Mouse (Mus musculus) CH12.LX (cell line): ENCODE measurements around the gene Zfp953. TPM values are rescaled to one million over a fixed set of nuclear protein-coding genes. Genes with fewer than 3 reads are reported as not detected.
A peak's percentile ranks its signal among the peaks of the same experiment; 100 is the strongest.
"Not testable (repeated sequence)": the region's sequence is repeated elsewhere in the genome, so short reads cannot be mapped to it uniquely, and the experiment has no call there.

ENCODE experiments used
- DNase-seq: peaks from one replicate; pipeline ENCODE4 v3.0.0-alpha.2; 2013; ENCODE audit errors: extremely low read depth
- H3K27ac ChIP-seq: 2 replicates; pipeline ENCODE4 v1.5.1; 2012; ENCODE audit warnings: low read depth, mild to moderate bottlenecking, control low read depth, moderate library complexity; ENCODE audit not compliant: insufficient read depth
- H3K27me3 ChIP-seq: replicated peaks from 2 replicates; pipeline ENCODE3; 2012; ENCODE audit warnings: inconsistent platforms
- H3K36me3 ChIP-seq, 2 experiments: replicated peaks in 1 of 2; 2 replicates each; pipeline versions ENCODE3 to v1.6.1; 2012; ENCODE audit warnings: inconsistent platforms in 1 of 2, low read length in 1 of 2, mild to moderate bottlenecking in 1 of 2, mixed read lengths in 1 of 2, moderate library complexity in 1 of 2; ENCODE audit not compliant: control insufficient read depth in 1 of 2, insufficient read depth in 1 of 2
- H3K4me1 ChIP-seq, 2 experiments: 2 replicates each; pipeline ENCODE4 v1.6.1; 2012; ENCODE audit warnings: inconsistent platforms in 1 of 2, moderate library complexity in 1 of 2; ENCODE audit not compliant: insufficient read depth in 2 of 2, control insufficient read depth in 1 of 2
- H3K4me2 ChIP-seq: 2 replicates; pipeline ENCODE4 v1.6.1; 2012; ENCODE audit warnings: low read depth, mild to moderate bottlenecking, control low read depth; ENCODE audit not compliant: poor library complexity, insufficient read depth, severe bottlenecking
- H3K4me3 ChIP-seq, 3 experiments: fragments of 150-350 bp in 1 of 3; sonication (generic) in 1 of 3; replicated peaks in 1 of 3; 2 replicates each; pipeline versions ENCODE3 to v1.5.1; 2011 to 2012; ENCODE audit warnings: low read depth in 2 of 3, low read length in 2 of 3, mild to moderate bottlenecking in 2 of 3, moderate library complexity in 2 of 3, control low read depth in 1 of 3, improper control_type of control experiment in 1 of 3, inconsistent platforms in 1 of 3, mixed read lengths in 1 of 3; ENCODE audit not compliant: poor library complexity in 1 of 3
- H3K79me2 ChIP-seq: replicated peaks from 2 replicates; pipeline ENCODE4 v1.6.1; 2012; ENCODE audit warnings: mild to moderate bottlenecking, moderate library complexity; ENCODE audit not compliant: control insufficient read depth, poor library complexity, insufficient read depth, severe bottlenecking; ENCODE audit errors: extremely low read depth
- H3K9ac ChIP-seq: 2 replicates; pipeline ENCODE4 v1.6.1; 2012; ENCODE audit warnings: low read depth, mild to moderate bottlenecking, control low read depth, moderate library complexity; ENCODE audit not compliant: insufficient read depth
- H3K9me3 ChIP-seq: replicated peaks from 2 replicates; pipeline ENCODE3; 2012; ENCODE audit warnings: low read length, inconsistent platforms, mixed read lengths
- BHLHE40 ChIP-seq: IDR thresholded peaks from 2 replicates; pipeline ENCODE4 v1.6.1; 2011; ENCODE audit warnings: mild to moderate bottlenecking, low read depth, low read length, improper control_type of control experiment
- CHD2 ChIP-seq: IDR thresholded peaks from 2 replicates; pipeline ENCODE4 v1.6.1; 2011; ENCODE audit warnings: low read length, improper control_type of control experiment
- CTCF ChIP-seq, 2 experiments: IDR thresholded peaks in 1 of 2; conservative IDR thresholded peaks in 1 of 2; 2 replicates each; pipeline ENCODE4 v1.5.1; 2011 to 2012; ENCODE audit warnings: low read depth in 2 of 2, low read length in 2 of 2, improper control_type of control experiment in 1 of 2, inconsistent platforms in 1 of 2, mild to moderate bottlenecking in 1 of 2, moderate library complexity in 1 of 2
- ELF1 ChIP-seq: IDR thresholded peaks from 2 replicates; pipeline ENCODE4 v1.6.1; 2014; ENCODE audit warnings: low read depth, mild to moderate bottlenecking, inconsistent platforms, low read length, improper control_type of control experiment
- EP300 ChIP-seq: IDR thresholded peaks from 2 replicates; pipeline ENCODE4 v1.6.1; 2011; ENCODE audit warnings: low read length, improper control_type of control experiment
- GABPA ChIP-seq: IDR thresholded peaks from 2 replicates; pipeline ENCODE4 v1.6.1; 2012; ENCODE audit warnings: low read depth, low read length, improper control_type of control experiment, inconsistent platforms; ENCODE audit not compliant: insufficient replicate concordance
- HCFC1 ChIP-seq: IDR thresholded peaks from 2 replicates; pipeline ENCODE4 v1.6.1; 2012; ENCODE audit warnings: low read depth, mild to moderate bottlenecking, inconsistent platforms, low read length, improper control_type of control experiment
- IRF4 ChIP-seq: IDR thresholded peaks from 2 replicates; pipeline ENCODE4 v1.6.1; 2014; ENCODE audit warnings: low read depth, mild to moderate bottlenecking, inconsistent platforms, low read length, improper control_type of control experiment
- JUN ChIP-seq: IDR thresholded peaks from 2 replicates; pipeline ENCODE4 v1.6.1; 2011; ENCODE audit warnings: low read depth, mild to moderate bottlenecking, low read length, improper control_type of control experiment, moderate library complexity; ENCODE audit not compliant: insufficient read depth
- JUND ChIP-seq: conservative IDR thresholded peaks from 2 replicates; pipeline ENCODE4 v1.6.1; 2011; ENCODE audit warnings: low read depth, low read length, improper control_type of control experiment
- KAT2A ChIP-seq: IDR thresholded peaks from 2 replicates; pipeline ENCODE4 v1.6.1; 2012; ENCODE audit warnings: low read length, improper control_type of control experiment, inconsistent platforms; ENCODE audit not compliant: insufficient replicate concordance
- MAFK ChIP-seq: IDR thresholded peaks from 2 replicates; pipeline ENCODE4 v1.6.1; 2011; ENCODE audit warnings: low read length, improper control_type of control experiment; ENCODE audit not compliant: insufficient replicate concordance
- MAX ChIP-seq: IDR thresholded peaks from 2 replicates; pipeline ENCODE4 v1.6.1; 2011; ENCODE audit warnings: low read length, improper control_type of control experiment
- MAZ ChIP-seq: IDR thresholded peaks from 2 replicates; pipeline ENCODE4 v1.6.1; 2012; ENCODE audit warnings: low read depth, mild to moderate bottlenecking, inconsistent platforms, low read length, improper control_type of control experiment, moderate library complexity
- MXI1 ChIP-seq: IDR thresholded peaks from 2 replicates; pipeline ENCODE4 v1.6.1; 2011; ENCODE audit warnings: mild to moderate bottlenecking, low read depth, low read length, improper control_type of control experiment
- MYC ChIP-seq: IDR thresholded peaks from 2 replicates; pipeline ENCODE4 v1.6.1; 2011; ENCODE audit warnings: low read depth, mild to moderate bottlenecking, improper control_type of control experiment, low read length
- NELFE ChIP-seq: IDR thresholded peaks from 2 replicates; pipeline ENCODE4 v1.6.1; 2011; ENCODE audit warnings: low read depth, low read length, improper control_type of control experiment
- PAX5 ChIP-seq: IDR thresholded peaks from 2 replicates; pipeline ENCODE4 v1.6.1; 2012; ENCODE audit warnings: low read length, inconsistent platforms, mixed read lengths
- POLR2A ChIP-seq: IDR thresholded peaks from 2 replicates; pipeline ENCODE4 v1.6.1; 2011; ENCODE audit warnings: low read depth, mild to moderate bottlenecking, improper control_type of control experiment, low read length
- POLR2AphosphoS2 ChIP-seq: IDR thresholded peaks from 2 replicates; pipeline ENCODE4 v1.6.1; 2011; ENCODE audit warnings: low read depth, low read length, improper control_type of control experiment
- RAD21 ChIP-seq: IDR thresholded peaks from 2 replicates; pipeline ENCODE4 v1.6.1; 2011; ENCODE audit warnings: low read depth, mild to moderate bottlenecking, low read length, improper control_type of control experiment, moderate library complexity
- SIN3A ChIP-seq: IDR thresholded peaks from 2 replicates; pipeline ENCODE4 v1.6.1; 2012; ENCODE audit warnings: low read length, improper control_type of control experiment, inconsistent platforms
- TBP ChIP-seq: conservative IDR thresholded peaks from 2 replicates; pipeline ENCODE4 v1.6.1; 2011; ENCODE audit warnings: low read depth, low read length, improper control_type of control experiment
- TCF12 ChIP-seq: IDR thresholded peaks from 2 replicates; pipeline ENCODE4 v1.6.1; 2014; ENCODE audit warnings: low read depth, mild to moderate bottlenecking, inconsistent platforms, low read length, improper control_type of control experiment
- USF1 ChIP-seq: IDR thresholded peaks from 2 replicates; pipeline ENCODE4 v1.6.1; 2014; ENCODE audit warnings: low read depth, mild to moderate bottlenecking, inconsistent platforms, low read length, improper control_type of control experiment
- USF2 ChIP-seq: conservative IDR thresholded peaks from 2 replicates; pipeline ENCODE4 v1.6.1; 2011; ENCODE audit warnings: low read depth, low read length, improper control_type of control experiment
- dilution Hi-C: fragments of 300-500 bp; cut with MboI; formaldehyde crosslinking; loops from 2 replicates; pipeline ENCODE4 v1.14.3; 2020; ENCODE audit warnings: low sequenced_read_pairs; ENCODE audit not compliant: extremely low pct_unique_long_range_greater_than_20kb, extremely low pct_ligation_motif_present
- in situ Hi-C: fragments of 300-500 bp; cut with MboI; formaldehyde crosslinking; loops from 3 replicates; pipeline ENCODE4 v1.14.3; 2019; ENCODE audit warnings: low sequenced_read_pairs, low pct_ligation_motif_present, low pct_unique_long_range_greater_than_20kb, mixed read lengths
- polyA plus RNA-seq: library from polyadenylated mRNA; unstranded; fragments of >175 nt; gene quantifications from 2 replicates; pipeline ENCODE4 v1.2.1, GENCODE M21; 2012; ENCODE audit warnings: low read depth; ENCODE audit not compliant: insufficient read length
- total RNA-seq, 2 experiments: library from RNA; depleted of rRNA; stranded (reverse); fragments of 300-350 nt in 1 of 2; fragments of >200 nt in 1 of 2; gene quantifications; 2 replicates each; pipeline ENCODE4 v1.2.3; 2012 to 2014

The Zfp953 gene
- total RNA-seq (2012; rRNA removed) (1.8 and 2.3 TPM in 2 replicates), total RNA-seq (2014; rRNA removed) (4.6 and 5.6 TPM in 2 replicates), polyA plus RNA-seq (3.6 and 4.2 TPM in 2 replicates)

- H3K4me3 ChIP-seq: peak within 1 kb of the TSS; percentile 78 to 94 (median 79)
Measured at GRCm38 (mm10) chr13:67360131-67360744, at the start of gene Zfp953, which contains the start of gene Gm28044. TSS of gene Zfp953 (minus strand) at chr13:67360605. TSS of gene Gm28044 (minus strand) at chr13:67360536.

GRCm38 (mm10) chr13:67399183-67399903 lies 38.9 kb upstream of the Zfp953 start, which contains the start of gene Zfp429:
TSS of gene Zfp429 (minus strand) at chr13:67399819.
- peak within 1 kb of the TSS; percentile 79 for H3K4me2 ChIP-seq
- H3K27ac ChIP-seq, dilution Hi-C loops, in situ Hi-C loops, H3K27me3 ChIP-seq, H3K9me3 ChIP-seq: not testable (repeated sequence)
- peaks cover 15% of the 10 kb centered on the region for H3K79me2 ChIP-seq
- DNase-seq: peak; percentile 82
- H3K4me1 ChIP-seq: peaks cover 0 to 15% of the 10 kb centered on the region in 2 experiments; a peak in 2 of 4 replicates
- peaks cover 11 to 14% of the 10 kb centered on the region in 2 experiments for H3K36me3 ChIP-seq
- peak; percentile 66 for TF ChIP-seq IRF4
- peak; percentile 73 for TF ChIP-seq POLR2A
- TF ChIP-seq KAT2A: peak; percentile 83; the same call in 1 of the 2 replicates
- peak; percentile 89 for TF ChIP-seq ELF1
- TF ChIP-seq TCF12: peak; percentile 55; the same call in 1 of the 2 replicates
- peak; percentile 92 for TF ChIP-seq HCFC1
- peak; percentile 63; the same call in 1 of the 2 replicates for TF ChIP-seq TBP
- peak; percentile 64; the same call in 1 of the 2 replicates for TF ChIP-seq SIN3A
- peak within 1 kb of the TSS; percentile 65 to 83 (median 77) for H3K4me3 ChIP-seq
- H3K9ac ChIP-seq: peak within 1 kb of the TSS; percentile 80

More at GRCm38 (mm10) chr13:67360131-67360744, at the start of gene Zfp953, which contains the start of gene Gm28044:
- TF ChIP-seq USF1 (no peak), GABPA (peak; percentile 35; the same call in 1 of the 2 replicates), HCFC1 (peak; percentile 97), TCF12 (peak; percentile 54), KAT2A (peak; percentile 86; the same call in 1 of the 2 replicates), JUND (peak; percentile 67), EP300 (no peak), IRF4 (peak; percentile 45; the same call in 1 of the 2 replicates), POLR2AphosphoS2 (peak; percentile 84), NELFE (peak; percentile 67), MAFK (no peak; the same call in 1 of the 2 replicates), CHD2 (peak; percentile 37; the same call in 1 of the 2 replicates), MAX (peak; percentile 89), CTCF (conservative IDR thresholded peaks at IDR 0.05 in 1 of 2, IDR thresholded peaks at IDR 0.05 in 1 of 2; ENCODE audit: low read depth in 2 of 2, low read length in 2 of 2) (peak in 1 of 2 experiments; percentile 51; a peak in 2 of 4 replicates), MXI1 (peak; percentile 91), SIN3A (peak; percentile 97), TBP (peak; percentile 73), JUN (peak; percentile 54; the same call in 1 of the 2 replicates), ELF1 (peak; percentile 98), RAD21 (peak; percentile 26), POLR2A (peak; percentile 66), BHLHE40 (peak; percentile 72), USF2 (no peak), MAZ (no peak), PAX5 (no peak), MYC (peak; percentile 86)
- DNase-seq: peak; percentile 87
- H3K4me2 ChIP-seq: peak within 1 kb of the TSS; percentile 53
- H3K9me3 ChIP-seq: no peaks in the 10 kb centered on the region
- peak within 1 kb of the TSS; percentile 74 for H3K9ac ChIP-seq
- in situ Hi-C loops: no loop called here
- no peaks in the 10 kb centered on the region for H3K27me3 ChIP-seq
- peaks cover 6% of the 10 kb centered on the region for H3K79me2 ChIP-seq
- dilution Hi-C loops: no loop called here
- H3K27ac ChIP-seq: 0 out of 2 replicates have a peak within 1 kb of the TSS, but pooled peaks have one; percentile 5
- peaks cover 0 to 19% of the 10 kb centered on the region in 2 experiments; a peak in 2 of 4 replicates for H3K4me1 ChIP-seq
- H3K36me3 ChIP-seq: peaks cover 0 to 15% of the 10 kb centered on the region in 2 experiments
